Mouse (Mus musculus) megakaryocyte-erythroid progenitor cell, adult 5-6 weeks (primary cell): ENCODE measurements around the gene Gm6408. TPM values are rescaled to one million over a fixed set of nuclear protein-coding genes. Genes with fewer than 3 reads are reported as not detected.
"Not testable (repeated sequence)": the region's sequence is repeated elsewhere in the genome, so short reads cannot be mapped to it uniquely, and the experiment has no call there.

Source experiments
- ATAC-seq: replicated peaks from 2 replicates; pipeline ENCODE4 v1.8.0; 2016; ENCODE audit warnings: mild to moderate bottlenecking, inconsistent platforms; ENCODE audit not compliant: severe bottlenecking, poor library complexity, low FRiP score, low TSS enrichment
- total RNA-seq, 2 experiments: library from RNA; stranded (forward) in 1 of 2; stranded (reverse) in 1 of 2; fragments of 200-1000, 215-1000 nt in 1 of 2; fragments of >200 nt in 1 of 2; fragmentation: Nextera tagmentation in 1 of 2; gene quantifications; 2 replicates each; pipeline ENCODE4 v1.2.3; 2014 to 2017

Gene Gm6408
- total RNA-seq (2014; fragmentation: Nextera tagmentation) (not detected in 2 replicates), total RNA-seq (2017) (not detected in 2 replicates)

DNA sequence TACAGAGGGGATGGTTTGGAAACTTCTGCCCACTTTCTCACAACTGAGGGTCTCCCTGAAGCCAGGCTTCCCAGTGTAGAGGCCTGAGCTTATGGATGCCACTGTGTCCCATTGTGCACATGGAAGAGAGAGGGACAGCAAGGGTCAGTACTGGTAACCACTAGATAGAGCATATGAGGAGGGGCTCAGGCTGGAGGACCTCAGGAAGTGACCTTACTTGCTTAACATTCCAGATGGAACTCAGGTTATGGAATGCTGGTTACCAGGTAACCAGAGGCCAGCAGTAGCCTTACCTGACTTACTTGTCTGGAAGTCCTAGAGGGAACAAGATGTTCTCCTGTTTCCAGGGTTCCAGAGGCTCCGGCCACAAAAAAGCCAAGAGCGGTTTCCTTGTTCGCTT lies at the start of gene Gm6408:
TSS of gene Gm6408 (plus strand) at position 301 of the 400 bp plus-strand sequence.
- ATAC-seq = not testable (repeated sequence)

GRCm38 (mm10) chr5:146432476-146432875 lies 49.3 kb upstream of the Gm6408 start:
- no peak for ATAC-seq

GRCm38 (mm10) chr5:146435316-146435715 lies 46.4 kb upstream of the Gm6408 start:
- no peak for ATAC-seq

DNA sequence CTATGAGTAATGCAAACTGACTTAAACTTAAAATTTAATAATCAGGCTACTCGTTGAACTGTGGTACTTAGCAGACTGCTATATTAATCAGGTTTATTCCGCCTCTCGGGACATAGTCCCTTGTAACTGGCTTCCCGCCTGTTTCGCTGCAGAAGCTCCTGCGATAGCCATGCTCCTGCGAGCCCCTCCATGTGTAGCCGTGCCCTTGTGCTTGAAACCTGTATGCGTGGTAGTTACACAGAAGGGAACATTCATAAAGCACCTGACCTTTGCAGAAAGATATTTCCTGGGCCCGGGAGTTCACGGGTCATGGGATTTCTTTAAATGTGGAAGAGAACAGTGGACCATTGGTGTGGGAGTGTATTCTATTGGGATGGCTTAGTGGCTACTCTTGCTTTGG lies 45.0 kb upstream of the Gm6408 start:
- ATAC-seq = no peak

GRCm38 (mm10) chr5:146439152-146439781 lies 42.5 kb upstream of the Gm6408 start:
- ATAC-seq = no peak

DNA sequence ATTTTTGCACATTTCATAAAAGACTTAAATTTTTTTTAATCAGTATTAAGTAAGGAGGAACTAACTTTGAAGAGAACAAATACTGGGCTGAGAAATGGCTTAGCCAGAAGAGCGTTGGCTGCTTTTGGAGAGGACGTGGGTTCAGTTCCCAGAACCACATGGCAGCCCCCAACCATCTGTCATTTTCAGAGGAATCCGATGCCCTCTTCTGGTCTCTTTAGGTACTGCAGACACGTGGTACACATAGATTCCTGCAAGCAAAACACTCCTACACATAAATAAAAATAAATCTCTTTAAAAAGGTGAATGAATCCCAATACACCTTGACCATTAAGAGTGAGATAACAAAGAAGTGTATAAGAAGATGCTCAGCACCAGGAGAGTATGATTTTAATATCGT lies 41.5 kb upstream of the Gm6408 start:
- ATAC-seq = no peak

GRCm38 (mm10) chr5:146442767-146443166 lies 39.0 kb upstream of the Gm6408 start:
- no peak for ATAC-seq

DNA sequence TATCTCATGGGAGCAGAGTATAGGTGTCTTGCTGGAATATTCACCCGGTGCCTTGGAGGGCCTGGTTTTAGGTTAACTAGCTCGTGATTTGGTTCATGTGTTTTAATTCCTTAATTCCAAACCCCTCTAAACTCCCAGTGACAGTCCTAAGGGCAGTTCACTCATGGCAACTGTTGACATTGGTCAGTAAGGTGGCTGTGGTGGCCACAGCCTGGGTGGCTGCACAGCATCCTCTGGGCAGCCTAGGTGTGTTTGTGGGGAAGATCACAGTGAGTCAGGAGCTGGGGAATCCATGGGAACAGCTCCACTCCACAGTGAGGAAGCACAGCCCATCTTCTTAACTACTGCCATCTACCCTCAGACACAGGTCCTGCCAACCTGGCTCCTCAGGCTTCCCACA lies 35.1 kb upstream of the Gm6408 start:
- no peak for ATAC-seq

- ATAC-seq = no peak
Observed at GRCm38 (mm10) chr5:146451592-146452254, 30.0 kb upstream of the Gm6408 start.

DNA sequence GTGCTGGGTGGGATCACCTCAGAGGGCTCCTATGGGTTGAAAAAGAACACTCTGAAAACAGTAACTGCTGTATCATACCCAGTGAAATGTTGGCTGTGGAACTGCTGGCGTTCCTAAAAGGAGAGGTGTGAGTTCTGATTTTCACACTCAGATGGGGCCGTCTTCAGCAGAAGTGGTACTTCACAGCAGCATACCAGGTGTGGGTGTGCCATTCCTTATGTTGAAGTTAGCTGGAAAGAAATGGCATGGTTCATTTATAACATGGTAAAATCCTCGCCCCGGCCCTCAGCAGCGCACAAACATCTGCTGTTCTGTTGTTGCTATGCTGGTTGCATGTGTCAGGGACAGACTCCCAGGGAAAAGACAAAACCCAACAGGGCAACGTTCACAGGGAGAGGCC lies 28.2 kb upstream of the Gm6408 start:
- no peak for ATAC-seq

GRCm38 (mm10) chr5:146461612-146462011 lies 20.2 kb upstream of the Gm6408 start:
- ATAC-seq = no peak

- ATAC-seq = no peak
Observed at GRCm38 (mm10) chr5:146466663-146467062, 15.1 kb upstream of the Gm6408 start.

DNA sequence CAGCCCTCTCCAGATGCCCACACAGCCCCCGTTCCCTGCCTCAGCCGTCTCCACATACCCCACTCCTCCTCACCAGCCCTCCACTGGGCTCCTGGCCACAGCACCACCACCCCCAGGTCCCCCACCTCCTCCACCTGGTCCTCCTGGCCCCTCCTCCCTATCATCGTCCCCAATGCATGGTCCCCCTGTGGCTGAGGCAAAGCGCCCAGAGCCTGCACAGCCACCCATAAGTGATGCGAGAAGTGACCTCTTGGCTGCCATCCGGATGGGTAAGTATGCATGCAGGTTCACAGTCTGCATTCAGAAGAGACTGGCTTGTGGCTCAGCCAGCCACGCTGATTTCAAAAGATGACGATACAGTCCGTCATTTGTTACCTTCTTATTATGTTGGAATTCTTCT lies 13.5 kb upstream of the Gm6408 start:
- no peak for ATAC-seq

GRCm38 (mm10) chr5:146470821-146471220 lies 10.9 kb upstream of the Gm6408 start:
- no peak for ATAC-seq

GRCm38 (mm10) chr5:146471311-146471710 lies 10.5 kb upstream of the Gm6408 start:
- ATAC-seq = no peak

GRCm38 (mm10) chr5:146471821-146472220 lies 9.9 kb upstream of the Gm6408 start:
- ATAC-seq = no peak

- not testable (repeated sequence) for ATAC-seq
Observed at GRCm38 (mm10) chr5:146479564-146479963, 2.2 kb upstream of the Gm6408 start.

- not testable (repeated sequence) for ATAC-seq
Observed at GRCm38 (mm10) chr5:146488959-146489358, 7.2 kb downstream of the Gm6408 start.

DNA sequence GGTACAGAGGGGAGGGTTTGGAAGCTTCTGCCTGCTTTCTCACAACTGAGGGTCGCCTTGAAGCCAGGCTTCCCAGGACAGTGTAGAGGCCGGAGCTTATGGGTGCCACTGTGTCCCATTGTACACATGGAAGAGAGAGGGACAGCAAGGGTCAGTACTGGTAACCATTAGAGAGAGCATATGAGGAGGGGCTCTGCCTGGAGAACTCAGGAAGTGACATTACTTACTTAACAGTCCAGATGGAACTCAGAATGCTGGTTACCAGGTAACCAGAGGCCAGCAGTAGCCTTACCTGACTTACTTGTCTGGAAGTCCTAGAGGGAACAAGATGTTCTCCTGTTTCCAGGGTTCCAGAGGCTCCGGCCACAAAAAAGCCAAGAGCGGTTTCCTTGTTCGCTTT lies 9.3 kb downstream of the Gm6408 start, which contains the start of gene Gm6370:
TSS of gene Gm6370 (plus strand) at position 301 of the 400 bp plus-strand sequence.
- ATAC-seq = not testable (repeated sequence)

GRCm38 (mm10) chr5:146502099-146502498 lies 20.3 kb downstream of the Gm6408 start, which contains the start of gene 4930449I24Rik:
TSS of gene 4930449I24Rik (plus strand) at chr5:146502399.
- not testable (repeated sequence) for ATAC-seq

GRCm38 (mm10) chr5:146513823-146514222 lies 32.1 kb downstream of the Gm6408 start, which contains the start of gene Gm3402:
TSS of gene Gm3402 (plus strand) at chr5:146514123.
- not testable (repeated sequence) for ATAC-seq
